Mouse (Mus musculus): ENCODE measurements around the gene Myt1l.
A peak's percentile ranks its signal among the peaks of the same experiment; 100 is the strongest.

Gene Myt1l

GRCm38 (mm10) chr12:29904101-29904874, 376.1 kb downstream of the Myt1l start:
- DNase-seq (ENCODE audit: inconsistent ontology term) = no peak

GRCm38 (mm10) chr12:29907056-29907455, 378.9 kb downstream of the Myt1l start:
- DNase-seq (ENCODE audit: inconsistent ontology term) = peak; percentile 93

- DNase-seq (ENCODE audit: inconsistent ontology term) = no peak
Observed at GRCm38 (mm10) chr12:29916139-29916538, 388.0 kb downstream of the Myt1l start.

GRCm38 (mm10) chr12:29916807-29917206, 388.6 kb downstream of the Myt1l start:
- DNase-seq (ENCODE audit: inconsistent ontology term) = no peak

- DNase-seq (ENCODE audit: inconsistent ontology term) = no peak
Observed at GRCm38 (mm10) chr12:29920298-29920697, 392.1 kb downstream of the Myt1l start.

- no peak for DNase-seq (ENCODE audit: inconsistent ontology term)
Observed at GRCm38 (mm10) chr12:29921481-29921880, 393.3 kb downstream of the Myt1l start.

GRCm38 (mm10) chr12:29926896-29927295, 398.7 kb downstream of the Myt1l start:
- no peak for DNase-seq (ENCODE audit: inconsistent ontology term)

GRCm38 (mm10) chr12:29930591-29930990, 402.4 kb downstream of the Myt1l start:
- no peak for DNase-seq (ENCODE audit: inconsistent ontology term)

GRCm38 (mm10) chr12:29932951-29933350, 404.8 kb downstream of the Myt1l start:
- no peak for DNase-seq (ENCODE audit: inconsistent ontology term)

- DNase-seq (ENCODE audit: inconsistent ontology term) = no peak
Observed at GRCm38 (mm10) chr12:29933501-29933900, 405.3 kb downstream of the Myt1l start.

GRCm38 (mm10) chr12:29934120-29934581, 406.0 kb downstream of the Myt1l start:
- peak; percentile 95 for DNase-seq (ENCODE audit: inconsistent ontology term)

- DNase-seq (ENCODE audit: inconsistent ontology term) = no peak
Observed at GRCm38 (mm10) chr12:29937308-29937707, 409.1 kb downstream of the Myt1l start, which contains the start of gene Pxdn. Gene Pxdn (plus strand): TSS chr12:29937608.

- DNase-seq (ENCODE audit: inconsistent ontology term) = peak; percentile 51
Observed at GRCm38 (mm10) chr12:29937851-29938375, 409.7 kb downstream of the Myt1l start.

GRCm38 (mm10) chr12:29938376-29939041, 410.3 kb downstream of the Myt1l start:
- DNase-seq (ENCODE audit: inconsistent ontology term) = peak; percentile 78

GRCm38 (mm10) chr12:29939261-29939671, 411.1 kb downstream of the Myt1l start:
- peak; percentile 74 for DNase-seq (ENCODE audit: inconsistent ontology term)

GRCm38 (mm10) chr12:29942435-29942834, 414.3 kb downstream of the Myt1l start:
- no peak for DNase-seq (ENCODE audit: inconsistent ontology term)

- DNase-seq (ENCODE audit: inconsistent ontology term) = no peak
Observed at GRCm38 (mm10) chr12:29944650-29945049, 416.5 kb downstream of the Myt1l start.

- DNase-seq (ENCODE audit: inconsistent ontology term) = no peak
Observed at GRCm38 (mm10) chr12:29945182-29945743, 417.1 kb downstream of the Myt1l start.

- DNase-seq (ENCODE audit: inconsistent ontology term) = peak; percentile 80
Observed at GRCm38 (mm10) chr12:29951043-29951442, 422.9 kb downstream of the Myt1l start.

- DNase-seq (ENCODE audit: inconsistent ontology term) = no peak
Observed at GRCm38 (mm10) chr12:29951485-29951884, 423.3 kb downstream of the Myt1l start.

- no peak for DNase-seq (ENCODE audit: inconsistent ontology term)
Observed at GRCm38 (mm10) chr12:29952102-29952501, 423.9 kb downstream of the Myt1l start.

GRCm38 (mm10) chr12:29953999-29954398, 425.8 kb downstream of the Myt1l start:
- no peak for DNase-seq (ENCODE audit: inconsistent ontology term)

Measured in Muller cell, postnatal 12 days (primary cell).